Mouse (Mus musculus) liver, adult 2 months (tissue): ENCODE measurements around the gene Gtf2h3.

Experiments used
- CTCF ChIP-seq: fragments of 200-500 bp; IDR thresholded peaks from 2 replicates; pipeline ENCODE4 v1.5.1; 2011; ENCODE audit warnings: low read depth, low read length, control low read depth
- POLR2A ChIP-seq: fragments of 200-500 bp; IDR thresholded peaks from 2 replicates; pipeline ENCODE4 v1.6.1; 2011; ENCODE audit warnings: low read length, control low read depth; ENCODE audit not compliant: insufficient read depth; ENCODE audit errors: extremely low read depth

DNA sequence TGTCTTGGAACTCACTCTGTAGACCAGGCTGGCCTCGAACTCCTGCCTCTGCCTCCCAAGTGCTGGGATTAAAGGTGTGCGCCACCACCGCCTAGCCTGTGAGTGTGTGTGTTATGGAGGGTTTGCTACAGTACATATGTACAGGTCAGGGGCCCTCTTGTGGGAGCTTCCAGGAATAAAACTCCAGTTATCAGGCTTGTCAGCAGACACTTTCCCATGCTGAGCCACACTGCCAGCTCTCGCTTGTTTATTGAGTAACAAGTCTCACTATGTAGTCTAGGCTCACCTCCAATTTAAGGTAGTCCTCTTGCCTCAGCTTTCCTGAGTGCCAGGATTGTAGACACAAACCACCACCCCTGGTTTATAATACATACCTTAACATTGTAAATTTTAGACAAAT is 25.4 kb downstream of the Gtf2h3 start:
- TF ChIP-seq CTCF, result 0 out of 2 replicates have a peak, but pooled peaks have one; percentile 4
- TF ChIP-seq POLR2A, result no peak
